ENCODE assay signal across 8 mouse cellular contexts in the genomic region with DNA sequence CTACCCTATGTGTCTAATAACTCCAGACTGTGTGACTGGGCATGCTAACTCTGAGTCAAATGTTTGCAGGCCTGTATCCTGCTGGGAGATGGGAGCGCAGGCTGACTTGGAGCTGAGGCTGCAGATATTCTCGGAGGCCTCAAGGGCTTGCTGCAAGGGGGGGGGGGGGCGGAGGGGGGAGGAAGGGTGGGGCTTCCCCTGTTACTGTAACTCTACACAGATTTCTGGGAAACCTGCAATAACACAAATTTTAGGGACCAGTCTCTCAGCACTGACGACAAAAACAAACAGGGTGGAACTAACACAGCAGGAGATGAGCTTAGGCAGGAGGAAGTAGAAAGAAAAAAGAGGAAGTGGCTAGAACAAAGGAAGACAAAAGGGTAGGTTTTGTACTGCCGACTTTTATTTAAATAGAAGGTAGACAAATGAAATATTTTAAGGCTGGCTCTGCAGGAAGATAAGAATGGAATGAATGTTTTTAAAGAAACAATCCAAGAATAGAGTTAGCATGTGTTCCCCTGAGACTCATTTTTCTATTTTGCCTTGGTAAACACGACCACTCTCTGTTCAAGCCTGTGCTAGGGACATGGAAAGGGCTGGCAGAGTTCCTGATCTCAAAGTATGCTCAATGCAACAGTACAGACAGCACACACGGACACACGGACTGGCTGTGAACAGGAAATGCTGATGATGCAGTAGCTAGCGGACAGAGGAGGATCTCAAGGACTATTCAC. TPM values are rescaled to one million over a fixed set of nuclear protein-coding genes. Genes with fewer than 3 reads are reported as not detected.
DNase-seq lines count a peak whose midpoint lies in the region; ATAC-seq and TF ChIP-seq lines count a peak whose summit lies in the region.

No protein-coding gene starts in this region.

- no peak for ATAC-seq in limb, embryonic 13.5 days (ENCODE audit: low FRiP score, low read depth)
- peak; percentile 51; the same call in 1 of the 2 replicates for ATAC-seq in stomach, embryonic 15.5 days (ENCODE audit: insufficient read depth, low FRiP score, low read depth)

- TF ChIP-seq POLR2A in kidney, adult 2 months (IDR thresholded peaks at IDR 0.05; ENCODE audit: low read depth, low read length) = no peak
- TF ChIP-seq POLR2A in heart, adult 2 months (IDR thresholded peaks at IDR 0.05; ENCODE audit: insufficient read depth, low read depth, low read length) = peak; percentile 20; the same call in 1 of the 2 replicates

- H3K4me1 ChIP-seq in kidney, adult 2 months (ENCODE audit: control insufficient read depth, insufficient read depth, low read length) = peaks cover 4% of the 10 kb centered on the region; the same call in 1 of the 2 replicates
- H3K4me1 ChIP-seq in heart, adult 2 months (ENCODE audit: control insufficient read depth, insufficient read depth, low read length) = peaks cover 17% of the 10 kb centered on the region
- H3K4me1 ChIP-seq in limb, embryonic 13.5 days = 0 out of 2 replicates have a peak, but pooled peaks cover 5% of the 10 kb centered on the region
- peaks cover 4% of the 10 kb centered on the region; the same call in 1 of the 2 replicates for H3K4me1 ChIP-seq in stomach, embryonic 15.5 days

- H3K79me2 ChIP-seq in heart, adult 2 months (replicated peaks; ENCODE audit: control insufficient read depth, insufficient read depth, low read length) = no peaks in the 10 kb centered on the region

- H3K36me3 ChIP-seq in kidney, adult 2 months (ENCODE audit: control insufficient read depth, insufficient read depth, low read length) = no peaks in the 10 kb centered on the region
- peaks cover 5% of the 10 kb centered on the region for H3K36me3 ChIP-seq in heart, adult 2 months (ENCODE audit: control insufficient read depth, insufficient read depth, low read length)
- H3K36me3 ChIP-seq in limb, embryonic 13.5 days = no peaks in the 10 kb centered on the region
- H3K36me3 ChIP-seq in stomach, embryonic 15.5 days = no peaks in the 10 kb centered on the region

- H3K4me2 ChIP-seq in limb, embryonic 13.5 days (replicated peaks) = no peak overlapping the region
- H3K4me2 ChIP-seq in stomach, embryonic 15.5 days = no peak overlapping the region

- H3K9me3 ChIP-seq in limb, embryonic 13.5 days = no peaks in the 10 kb centered on the region
- no peaks in the 10 kb centered on the region for H3K9me3 ChIP-seq in stomach, embryonic 15.5 days

- no peak overlapping the region for H3K4me3 ChIP-seq in kidney, adult 2 months (ENCODE audit: insufficient read depth, low read depth, low read length)
- 0 out of 2 replicates have a peak overlapping the region, but pooled peaks have one; percentile 10 for H3K4me3 ChIP-seq in heart, adult 2 months
- no peak overlapping the region for H3K4me3 ChIP-seq in limb, embryonic 13.5 days
- H3K4me3 ChIP-seq in stomach, embryonic 15.5 days (replicated peaks) = no peak overlapping the region

- peak overlapping the region; percentile 72 for H3K9ac ChIP-seq in heart, adult 2 months (ENCODE audit: low read depth, low read length)
- H3K9ac ChIP-seq in limb, embryonic 13.5 days = no peak overlapping the region
- H3K9ac ChIP-seq in stomach, embryonic 15.5 days = no peak overlapping the region

- H3K27me3 ChIP-seq in kidney, adult 2 months (replicated peaks; ENCODE audit: control insufficient read depth, insufficient read depth, low read length) = no peaks in the 10 kb centered on the region
- no peaks in the 10 kb centered on the region for H3K27me3 ChIP-seq in heart, adult 2 months (ENCODE audit: control insufficient read depth, insufficient read depth, low read length)
- H3K27me3 ChIP-seq in limb, embryonic 13.5 days = no peaks in the 10 kb centered on the region
- no peaks in the 10 kb centered on the region for H3K27me3 ChIP-seq in stomach, embryonic 15.5 days (replicated peaks)

- peak; percentile 69 for DNase-seq in kidney, adult 2 months
- DNase-seq in kidney, adult 11 months = no peak
- DNase-seq in ES-CJ7 (ENCODE audit: low read depth, low spot score) = peak; percentile 88
- peak; percentile 51 to 63 for DNase-seq in heart, adult 2 months
- DNase-seq in frontal cortex, postnatal 25 days (ENCODE audit: low spot score in 2 of 2) = no peak
- no peak for DNase-seq in gastrocnemius, adult 18-20 months (ENCODE audit: low spot score)

- TF ChIP-seq CTCF in kidney, adult 2 months (conservative IDR thresholded peaks at IDR 0.05; ENCODE audit: insufficient read depth, insufficient read length, low read depth, low read length) = no peak
- peak; percentile 5; the same call in 1 of the 2 replicates for TF ChIP-seq CTCF in heart, adult 2 months (IDR thresholded peaks at IDR 0.05)

- intact Hi-C loops in heart, adult 2 months (cut with DNase I) = loop anchor here (1.0 kb wide), 2 partner anchors 8 to 106 kb away; no protein-coding TSS in a partner anchor

- WGBS in kidney, adult 2 months = 35% methylated on average over 9 of the region's 9 CpGs
- 10% methylated on average over 8 of the region's 9 CpGs for WGBS in heart, adult 2 months
- WGBS in limb, embryonic 13.5 days = 50% methylated on average over 8 of the region's 9 CpGs
- WGBS in stomach, embryonic 15.5 days = 33% methylated on average over 8 of the region's 9 CpGs

- H3K27ac ChIP-seq in kidney, adult 2 months (ENCODE audit: insufficient read depth, low read depth, low read length) = peak overlapping the region; percentile 95
- H3K27ac ChIP-seq in heart, adult 2 months = peak overlapping the region; percentile 84
- peak overlapping the region; percentile 40; the same call in 1 of the 2 replicates for H3K27ac ChIP-seq in limb, embryonic 13.5 days
- H3K27ac ChIP-seq in stomach, embryonic 15.5 days = peak overlapping the region; percentile 80

- TF ChIP-seq EP300 in heart, adult 2 months (IDR thresholded peaks at IDR 0.05; ENCODE audit: insufficient read depth, low read depth, low read length) = peak; percentile 78; the same call in 1 of the 2 replicates

RNA-seq across cellular contexts. Expression of gene Eed, which starts 42.4 kb away (rescaled TPM):
- 11.2 and 14.8 TPM in 2 replicates for polyA plus RNA-seq in kidney, adult 2 months (2012; rRNA removed)
- 10 to 100 TPM; 24.7 to 27.3 TPM for total RNA-seq in heart, adult 2 months (2021)
- polyA plus RNA-seq in heart, adult 2 months (2012; rRNA removed) = 12.0 and 16.8 TPM in 2 replicates
- 77.8 TPM in 2 replicates for polyA plus RNA-seq in limb, embryonic 13.5 days (2015; fragmentation: Nextera tagmentation; extraction: Ambion mirVana)
- 68.5 and 71.8 TPM in 2 replicates for polyA plus RNA-seq in stomach, embryonic 15.5 days (2015; fragmentation: Nextera tagmentation; extraction: Ambion mirVana)
- 10 to 100 TPM; 32.5 to 40.9 TPM for total RNA-seq in gastrocnemius, adult 18-20 months (2021)

Comparison
In these comparisons a context has a peak if more than half of its experiments do, and no peak if none do; other contexts are left out.
1. DNase-seq: peak in kidney, adult 2 months (single experiment), ES-CJ7 (single experiment) and heart, adult 2 months (2 of 2); none in kidney, adult 11 months (single experiment), frontal cortex, postnatal 25 days (0 of 2) and gastrocnemius, adult 18-20 months (single experiment).
2. H3K27ac ChIP-seq: peak in every context shown above with its lines; median percentile 95 in kidney, adult 2 months; 84 in heart, adult 2 months; 80 in stomach, embryonic 15.5 days; 40 in limb, embryonic 13.5 days.